Mouse (Mus musculus) megakaryocyte, embryonic 14.5 days (primary cell): ENCODE results near the gene Rab36.

Source experiments
- FLI1 ChIP-seq: IDR thresholded peaks from 2 replicates; pipeline ENCODE4 v1.6.1; 2012; ENCODE audit warnings: low read length, inconsistent platforms, mixed read lengths
- GATA1 ChIP-seq: IDR thresholded peaks from 3 replicates; pipeline ENCODE4 v1.6.1; 2012; ENCODE audit warnings: mixed read lengths, low read length, inconsistent platforms, borderline replicate concordance

DNA sequence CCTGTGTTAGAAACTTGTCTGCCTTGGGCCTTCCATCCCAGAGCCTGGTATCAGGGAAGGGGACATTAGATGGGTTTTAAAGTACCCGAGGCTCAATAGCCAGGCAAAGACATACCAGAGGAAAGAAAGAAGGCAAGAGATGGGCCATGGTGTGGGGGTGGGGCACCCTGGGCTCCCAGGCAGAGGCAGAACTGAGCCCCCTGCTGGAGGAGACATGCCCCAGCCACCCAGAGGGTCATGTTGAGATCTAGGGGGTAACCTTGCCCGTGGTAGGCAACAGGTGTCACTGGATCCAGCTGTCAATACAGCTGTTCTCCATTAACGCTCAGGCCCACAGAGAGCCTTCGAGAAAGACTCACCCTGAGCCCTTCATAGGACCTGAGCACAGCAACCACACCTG is 47.0 kb upstream of the Rab36 start:
- no peak for TF ChIP-seq GATA1
- TF ChIP-seq FLI1, result no peak
